Mouse (Mus musculus): Measurements from ENCODE around the gene Exoc2. TPM values are rescaled to one million over a fixed set of nuclear protein-coding genes. Genes with fewer than 3 reads are reported as not detected.

The Exoc2 gene
- total RNA-seq (2014; rRNA removed) (9.7 and 10.9 TPM in 2 replicates), polyA plus RNA-seq (2012; rRNA removed) (2.7 and 3.3 TPM in 2 replicates)

GRCm38 (mm10) chr13:30973501-30974246, at the start of gene Exoc2, which contains the start of gene Gm5447:
Gene Exoc2 (minus strand): TSS chr13:30974093.
Gene Gm5447 (plus strand): TSS chr13:30974204.
- H3K79me2 ChIP-seq (ENCODE audit: control insufficient read depth, insufficient read depth, low read length), result no peaks in the 10 kb centered on the region; the same call in 1 of the 2 replicates
- peak; percentile 72 for DNase-seq (ENCODE audit: extremely low read depth, low read depth, low spot score)
- under 1% methylated on average over 54 of the region's 54 CpGs for WGBS
- TF ChIP-seq POLR2A (IDR thresholded peaks at IDR 0.05; ENCODE audit: extremely low read depth, insufficient read depth, low read length) (peak; percentile 31; the same call in 1 of the 2 replicates), CTCF (IDR thresholded peaks at IDR 0.05; ENCODE audit: low read depth, low read length) (no peak)
- H3K4me3 ChIP-seq (ENCODE audit: insufficient read depth, low read depth, low read length), result peak within 1 kb of the TSS; percentile 93
- no peaks in the 10 kb centered on the region for H3K27me3 ChIP-seq (ENCODE audit: control insufficient read depth, insufficient read depth, low read length)
- H3K27ac ChIP-seq (replicated peaks; ENCODE audit: insufficient read depth, low read depth, low read length), result peak within 1 kb of the TSS; percentile 61
- peaks cover 9% of the 10 kb centered on the region for H3K4me1 ChIP-seq (ENCODE audit: control insufficient read depth, insufficient read depth, low read length)
- H3K36me3 ChIP-seq (ENCODE audit: control insufficient read depth, insufficient read depth, low read length), result no peaks in the 10 kb centered on the region
- peak within 1 kb of the TSS; percentile 95 for H3K9ac ChIP-seq (ENCODE audit: low read depth, low read length)

GRCm38 (mm10) chr13:31023664-31024063, 49.8 kb upstream of the Exoc2 start:
- WGBS, result 90% methylated on average over 3 of the region's 3 CpGs
- TF ChIP-seq POLR2A (IDR thresholded peaks at IDR 0.05; ENCODE audit: extremely low read depth, insufficient read depth, low read length), result no peak
- no peak for TF ChIP-seq CTCF (IDR thresholded peaks at IDR 0.05; ENCODE audit: low read depth, low read length)

GRCm38 (mm10) chr13:31021927-31022326, 48.0 kb upstream of the Exoc2 start:
- no peak overlapping the region for H3K27ac ChIP-seq (replicated peaks; ENCODE audit: insufficient read depth, low read depth, low read length)
- no peaks in the 10 kb centered on the region for H3K36me3 ChIP-seq (ENCODE audit: control insufficient read depth, insufficient read depth, low read length)
- H3K9ac ChIP-seq (ENCODE audit: low read depth, low read length), result no peak overlapping the region
- H3K79me2 ChIP-seq (ENCODE audit: control insufficient read depth, insufficient read depth, low read length), result no peaks in the 10 kb centered on the region
- WGBS, result 59% methylated on average over 6 of the region's 6 CpGs
- no peak for DNase-seq (ENCODE audit: extremely low read depth, low read depth, low spot score)
- no peaks in the 10 kb centered on the region for H3K4me1 ChIP-seq (ENCODE audit: control insufficient read depth, insufficient read depth, low read length)
- no peaks in the 10 kb centered on the region for H3K27me3 ChIP-seq (ENCODE audit: control insufficient read depth, insufficient read depth, low read length)
- H3K4me3 ChIP-seq (ENCODE audit: insufficient read depth, low read depth, low read length), result no peak overlapping the region
- TF ChIP-seq CTCF (IDR thresholded peaks at IDR 0.05; ENCODE audit: low read depth, low read length), result no peak
- no peak for TF ChIP-seq POLR2A (IDR thresholded peaks at IDR 0.05; ENCODE audit: extremely low read depth, insufficient read depth, low read length)

More at GRCm38 (mm10) chr13:31023664-31024063, 49.8 kb upstream of the Exoc2 start:
- Histone ChIP-seq H3K79me2 (ENCODE audit: control insufficient read depth, insufficient read depth, low read length) (no peaks in the 10 kb centered on the region), H3K4me1 (ENCODE audit: control insufficient read depth, insufficient read depth, low read length) (no peaks in the 10 kb centered on the region; the same call in 1 of the 2 replicates), H3K27ac (replicated peaks; ENCODE audit: insufficient read depth, low read depth, low read length) (no peak overlapping the region), H3K4me3 (ENCODE audit: insufficient read depth, low read depth, low read length) (no peak overlapping the region), H3K27me3 (ENCODE audit: control insufficient read depth, insufficient read depth, low read length) (no peaks in the 10 kb centered on the region), H3K36me3 (ENCODE audit: control insufficient read depth, insufficient read depth, low read length) (no peaks in the 10 kb centered on the region), H3K9ac (ENCODE audit: low read depth, low read length) (no peak overlapping the region)
- DNase-seq (ENCODE audit: extremely low read depth, low read depth, low spot score), result no peak

GRCm38 (mm10) chr13:31021514-31021913, 47.6 kb upstream of the Exoc2 start:
- Histone ChIP-seq H3K79me2 (ENCODE audit: control insufficient read depth, insufficient read depth, low read length) (no peaks in the 10 kb centered on the region), H3K36me3 (ENCODE audit: control insufficient read depth, insufficient read depth, low read length) (no peaks in the 10 kb centered on the region), H3K27me3 (ENCODE audit: control insufficient read depth, insufficient read depth, low read length) (no peaks in the 10 kb centered on the region), H3K27ac (replicated peaks; ENCODE audit: insufficient read depth, low read depth, low read length) (no peak overlapping the region), H3K9ac (ENCODE audit: low read depth, low read length) (no peak overlapping the region), H3K4me1 (ENCODE audit: control insufficient read depth, insufficient read depth, low read length) (no peaks in the 10 kb centered on the region), H3K4me3 (ENCODE audit: insufficient read depth, low read depth, low read length) (no peak overlapping the region)
- WGBS, result 65% methylated on average over 4 of the region's 4 CpGs
- no peak for DNase-seq (ENCODE audit: extremely low read depth, low read depth, low spot score)
- no peak for TF ChIP-seq CTCF (IDR thresholded peaks at IDR 0.05; ENCODE audit: low read depth, low read length)
- no peak for TF ChIP-seq POLR2A (IDR thresholded peaks at IDR 0.05; ENCODE audit: extremely low read depth, insufficient read depth, low read length)

GRCm38 (mm10) chr13:31017545-31017944, 43.7 kb upstream of the Exoc2 start:
- H3K27ac ChIP-seq (replicated peaks; ENCODE audit: insufficient read depth, low read depth, low read length), result no peak overlapping the region
- H3K36me3 ChIP-seq (ENCODE audit: control insufficient read depth, insufficient read depth, low read length), result no peaks in the 10 kb centered on the region
- no peak for DNase-seq (ENCODE audit: extremely low read depth, low read depth, low spot score)
- WGBS, result 87% methylated on average over 3 of the region's 3 CpGs
- no peaks in the 10 kb centered on the region for H3K27me3 ChIP-seq (ENCODE audit: control insufficient read depth, insufficient read depth, low read length)
- no peak for TF ChIP-seq POLR2A (IDR thresholded peaks at IDR 0.05; ENCODE audit: extremely low read depth, insufficient read depth, low read length)
- no peak for TF ChIP-seq CTCF (IDR thresholded peaks at IDR 0.05; ENCODE audit: low read depth, low read length)
- no peak overlapping the region for H3K9ac ChIP-seq (ENCODE audit: low read depth, low read length)
- H3K4me3 ChIP-seq (ENCODE audit: insufficient read depth, low read depth, low read length), result no peak overlapping the region
- no peaks in the 10 kb centered on the region for H3K4me1 ChIP-seq (ENCODE audit: control insufficient read depth, insufficient read depth, low read length)
- no peaks in the 10 kb centered on the region for H3K79me2 ChIP-seq (ENCODE audit: control insufficient read depth, insufficient read depth, low read length)

- H3K4me1 ChIP-seq (ENCODE audit: control insufficient read depth, insufficient read depth, low read length), result no peaks in the 10 kb centered on the region
- DNase-seq (ENCODE audit: extremely low read depth, low read depth, low spot score), result no peak
- H3K9ac ChIP-seq (ENCODE audit: low read depth, low read length), result no peak overlapping the region
- 64% methylated on average over 4 of the region's 4 CpGs for WGBS
- H3K4me3 ChIP-seq (ENCODE audit: insufficient read depth, low read depth, low read length), result no peak overlapping the region
- TF ChIP-seq CTCF (IDR thresholded peaks at IDR 0.05; ENCODE audit: low read depth, low read length) (no peak), POLR2A (IDR thresholded peaks at IDR 0.05; ENCODE audit: extremely low read depth, insufficient read depth, low read length) (no peak)
- no peaks in the 10 kb centered on the region for H3K36me3 ChIP-seq (ENCODE audit: control insufficient read depth, insufficient read depth, low read length)
- no peaks in the 10 kb centered on the region for H3K79me2 ChIP-seq (ENCODE audit: control insufficient read depth, insufficient read depth, low read length)
- H3K27ac ChIP-seq (replicated peaks; ENCODE audit: insufficient read depth, low read depth, low read length), result no peak overlapping the region
- no peaks in the 10 kb centered on the region for H3K27me3 ChIP-seq (ENCODE audit: control insufficient read depth, insufficient read depth, low read length)
Measured at GRCm38 (mm10) chr13:31004995-31005394, 31.1 kb upstream of the Exoc2 start.
